Mouse (Mus musculus) embryonic fibroblast, embryonic 13.5 days (primary cell): ENCODE results near the gene Gm45711. TPM values are rescaled to one million over a fixed set of nuclear protein-coding genes. Genes with fewer than 3 reads are reported as not detected.
"Not testable (repeated sequence)": the region's sequence is repeated elsewhere in the genome, so short reads cannot be mapped to it uniquely, and the experiment has no call there.

Experiments
- H3K27ac ChIP-seq: 2 replicates; pipeline ENCODE4 v1.5.1; 2012; ENCODE audit warnings: low read length, control low read depth, inconsistent platforms; ENCODE audit not compliant: insufficient read depth
- H3K4me1 ChIP-seq: 2 replicates; pipeline ENCODE4 v1.6.1; 2011; ENCODE audit warnings: low read length; ENCODE audit not compliant: control insufficient read depth, insufficient read depth
- H3K4me3 ChIP-seq: 2 replicates; pipeline ENCODE4 v1.5.1; 2011; ENCODE audit warnings: mild to moderate bottlenecking, control low read depth, low read length; ENCODE audit not compliant: insufficient read depth
- CTCF ChIP-seq: IDR thresholded peaks from 2 replicates; pipeline ENCODE4 v1.5.1; 2011; ENCODE audit warnings: mild to moderate bottlenecking, control low read depth, low read length, moderate library complexity, borderline replicate concordance; ENCODE audit not compliant: insufficient read depth
- POLR2A ChIP-seq: IDR thresholded peaks from 2 replicates; pipeline ENCODE4 v1.6.1; 2011; ENCODE audit warnings: low read depth, mild to moderate bottlenecking, control low read depth, low read length, moderate library complexity
- polyA plus RNA-seq: library from polyadenylated mRNA; stranded (reverse); fragments of >200 nt; gene quantifications from 2 replicates; pipeline ENCODE4 v1.2.4, GENCODE M21; 2011; ENCODE audit warnings: low read depth; ENCODE audit not compliant: missing spikeins, insufficient read length

Gm45711 gene
- polyA plus RNA-seq, 1 experiment, result not detected

- H3K4me1 ChIP-seq, result no peaks in the 10 kb centered on the region
- no peak overlapping the region for H3K4me3 ChIP-seq
- no peak for TF ChIP-seq POLR2A
- no peak for TF ChIP-seq CTCF
- H3K27ac ChIP-seq, result no peak overlapping the region
These were observed 40.9 kb downstream of the Gm45711 start for GRCm38 (mm10) chr8:104268937-104269440.

GRCm38 (mm10) chr8:104268368-104268767 lies 41.5 kb downstream of the Gm45711 start:
- Histone ChIP-seq H3K4me3 (no peak overlapping the region), H3K4me1 (no peaks in the 10 kb centered on the region), H3K27ac (no peak overlapping the region)
- TF ChIP-seq POLR2A (no peak), CTCF (no peak)

- H3K4me3 ChIP-seq, H3K4me1 ChIP-seq, H3K27ac ChIP-seq: not testable (repeated sequence)
These were observed 45.5 kb downstream of the Gm45711 start for GRCm38 (mm10) chr8:104264271-104264935.

- H3K4me1 ChIP-seq, H3K4me3 ChIP-seq, H3K27ac ChIP-seq: not testable (repeated sequence)
These were observed 48.1 kb downstream of the Gm45711 start for GRCm38 (mm10) chr8:104261802-104262201.

GRCm38 (mm10) chr8:104253016-104253415 lies 56.9 kb downstream of the Gm45711 start:
- H3K27ac ChIP-seq, result no peak overlapping the region
- no peak for TF ChIP-seq CTCF
- H3K4me1 ChIP-seq, result no peaks in the 10 kb centered on the region
- no peak overlapping the region for H3K4me3 ChIP-seq

GRCm38 (mm10) chr8:104251461-104251860 lies 58.4 kb downstream of the Gm45711 start:
- Histone ChIP-seq H3K27ac (no peak overlapping the region), H3K4me1 (no peaks in the 10 kb centered on the region), H3K4me3 (peak overlapping the region; percentile 77)
- TF ChIP-seq POLR2A (no peak), CTCF (no peak)

- Histone ChIP-seq H3K4me3 (peak within 1 kb of the TSS; percentile 77), H3K4me1 (no peaks in the 10 kb centered on the region), H3K27ac (no peak within 1 kb of the TSS)
- TF ChIP-seq POLR2A (peak; percentile 93), CTCF (no peak)
These were observed 59.2 kb downstream of the Gm45711 start, which contains the start of gene Cklf for GRCm38 (mm10) chr8:104250439-104251367. Gene Cklf (plus strand): TSS chr8:104250861.

GRCm38 (mm10) chr8:104249442-104249996 lies 60.4 kb downstream of the Gm45711 start:
- Histone ChIP-seq H3K4me3 (no peak overlapping the region), H3K4me1 (no peaks in the 10 kb centered on the region), H3K27ac (no peak overlapping the region)
- TF ChIP-seq POLR2A (no peak), CTCF (no peak)

- TF ChIP-seq CTCF (no peak), POLR2A (peak; percentile 86)
- Histone ChIP-seq H3K4me1 (no peaks in the 10 kb centered on the region), H3K27ac (no peak within 1 kb of the TSS), H3K4me3 (peak within 1 kb of the TSS; percentile 81)
These were observed 61.6 kb downstream of the Gm45711 start, which contains the start of gene Tk2 for GRCm38 (mm10) chr8:104248276-104248675. Gene Tk2 (minus strand): TSS chr8:104248558.

- Histone ChIP-seq H3K27ac (no peak overlapping the region), H3K4me3 (peak overlapping the region; percentile 81), H3K4me1 (no peaks in the 10 kb centered on the region)
- TF ChIP-seq POLR2A (no peak), CTCF (no peak)
These were observed 62.0 kb downstream of the Gm45711 start for GRCm38 (mm10) chr8:104247908-104248275.
